Mouse (Mus musculus): ENCODE results near the gene Cacng3. TPM values are rescaled to one million over a fixed set of nuclear protein-coding genes. Genes with fewer than 3 reads are reported as not detected.

Cacng3 gene
- polyA plus RNA-seq, 1 experiment = 77.1 TPM

DNA sequence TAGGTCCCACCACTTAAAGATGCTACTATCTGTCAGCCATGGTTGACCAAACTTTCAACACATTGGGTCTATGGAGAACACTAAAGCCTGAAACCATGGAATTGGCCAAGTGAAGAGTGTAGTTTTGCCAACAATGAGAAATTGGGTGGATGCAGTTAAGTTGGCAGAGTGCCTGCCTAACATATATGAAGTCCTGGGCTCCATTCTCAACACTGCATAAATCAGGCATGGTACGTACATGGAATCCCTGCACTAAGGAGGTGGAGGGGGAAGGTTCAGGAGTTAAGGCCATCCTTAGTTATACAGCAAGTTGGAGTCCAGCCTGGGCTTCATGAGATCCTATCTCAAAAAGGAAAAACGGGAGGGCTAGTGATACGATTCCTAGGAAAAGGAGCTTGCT lies 17.8 kb upstream of the Cacng3 start:
- no peak overlapping the region for H3K4me3 ChIP-seq (ENCODE audit: insufficient read depth, low read length)
- 0 out of 2 replicates have a peak, but pooled peaks cover 2% of the 10 kb centered on the region for H3K4me1 ChIP-seq (ENCODE audit: control insufficient read depth, insufficient read depth, low read length)
- no peak overlapping the region for H3K27ac ChIP-seq (ENCODE audit: insufficient read depth, low read length)
- TF ChIP-seq CTCF (IDR thresholded peaks at IDR 0.05; ENCODE audit: extremely low read depth, insufficient read depth, low read length) (no peak), POLR2A (IDR thresholded peaks at IDR 0.05; ENCODE audit: extremely low read depth, insufficient read depth, low read length) (no peak)

DNA sequence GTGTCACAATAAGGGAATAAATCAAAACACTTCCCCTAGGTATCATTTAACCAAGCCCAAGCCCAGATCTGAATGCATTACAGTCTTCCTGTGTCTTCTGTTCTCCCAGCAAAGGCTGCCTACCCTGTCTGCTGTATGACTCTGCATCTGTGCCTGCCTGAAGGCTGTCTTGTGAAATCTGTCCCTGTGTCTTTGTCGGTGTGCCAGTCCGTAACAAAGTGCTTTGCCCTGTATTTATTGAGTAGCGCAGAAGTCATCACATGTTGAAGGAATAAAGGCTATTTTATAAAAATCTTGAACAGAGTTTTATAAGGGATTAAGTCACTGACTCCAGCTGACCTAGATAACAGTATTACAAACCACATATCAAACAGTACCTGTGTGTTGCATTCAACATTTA lies 13.6 kb upstream of the Cacng3 start:
- Histone ChIP-seq H3K27ac (ENCODE audit: insufficient read depth, low read length) (no peak overlapping the region), H3K4me3 (ENCODE audit: insufficient read depth, low read length) (no peak overlapping the region), H3K4me1 (ENCODE audit: control insufficient read depth, insufficient read depth, low read length) (no peaks in the 10 kb centered on the region)
- TF ChIP-seq CTCF (IDR thresholded peaks at IDR 0.05; ENCODE audit: extremely low read depth, insufficient read depth, low read length) (no peak), POLR2A (IDR thresholded peaks at IDR 0.05; ENCODE audit: extremely low read depth, insufficient read depth, low read length) (no peak)

DNA sequence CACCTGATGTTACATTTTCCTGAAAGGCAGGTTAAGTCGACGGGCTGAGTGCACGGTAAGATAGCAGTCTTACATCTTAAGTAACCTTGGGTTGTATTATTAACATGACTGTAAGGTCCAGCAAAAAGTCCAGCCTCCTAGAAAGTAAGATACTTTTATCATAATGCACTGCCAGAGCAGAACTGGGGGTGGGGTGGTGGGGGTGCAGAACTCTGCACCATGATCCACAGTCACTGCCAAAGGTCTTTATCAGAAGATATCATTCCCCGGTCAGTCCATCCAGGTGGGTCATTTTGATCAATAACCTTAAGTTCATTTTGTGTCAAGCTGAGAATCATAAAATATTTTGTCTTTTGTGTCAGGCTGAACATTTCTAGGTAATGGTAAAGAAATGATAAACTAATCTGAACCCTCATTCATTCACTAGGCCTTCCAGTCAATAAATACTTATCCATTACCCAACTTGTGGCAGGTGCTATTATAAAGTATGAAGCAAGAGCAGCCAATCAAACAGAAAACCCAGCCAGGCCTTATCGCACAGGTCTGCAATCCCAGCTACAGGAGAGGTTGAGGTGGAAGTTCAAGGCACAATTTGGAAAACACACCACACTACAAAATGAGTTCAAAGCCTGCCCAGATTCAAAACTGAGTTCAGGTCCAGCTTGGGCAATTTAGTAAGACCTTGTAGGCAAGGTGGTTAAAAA lies 12.7 kb upstream of the Cacng3 start:
- Histone ChIP-seq H3K27ac (ENCODE audit: insufficient read depth, low read length) (no peak overlapping the region), H3K4me3 (ENCODE audit: insufficient read depth, low read length) (no peak overlapping the region), H3K4me1 (ENCODE audit: control insufficient read depth, insufficient read depth, low read length) (no peaks in the 10 kb centered on the region)
- TF ChIP-seq CTCF (IDR thresholded peaks at IDR 0.05; ENCODE audit: extremely low read depth, insufficient read depth, low read length) = no peak

DNA sequence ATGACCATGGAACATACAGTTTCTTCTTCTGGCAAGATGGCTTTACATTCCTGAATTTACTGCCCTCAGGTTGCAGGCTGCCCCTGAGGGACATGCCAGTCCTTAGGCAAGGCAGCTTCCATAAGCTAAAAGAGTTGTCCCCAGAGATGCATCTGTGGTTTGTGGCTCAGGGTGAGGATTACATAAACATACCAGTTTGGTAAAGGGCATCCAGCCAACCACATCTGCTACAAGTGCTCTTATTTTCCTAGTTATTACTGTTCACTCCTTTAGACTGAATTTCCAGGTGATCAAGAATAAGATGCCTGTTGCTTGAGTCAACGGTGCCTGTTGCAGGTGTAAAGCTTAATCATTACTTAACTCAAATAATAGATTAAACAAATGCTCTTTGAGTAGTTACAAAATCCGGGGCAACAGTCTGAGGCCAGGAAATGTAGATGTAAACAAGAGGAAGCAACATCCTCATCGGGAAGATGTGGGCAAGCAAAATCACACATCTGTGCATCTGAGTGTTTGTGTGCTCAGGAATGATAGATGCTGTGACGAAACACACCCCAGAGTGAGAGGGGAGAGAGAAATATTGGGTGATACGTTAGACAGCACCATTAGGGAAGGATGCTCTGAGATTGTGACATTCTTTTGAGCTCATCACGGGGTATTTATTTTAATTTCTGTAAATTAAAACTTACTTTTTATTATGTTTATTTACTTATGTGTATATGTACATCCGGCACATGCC lies 4.8 kb upstream of the Cacng3 start:
- Histone ChIP-seq H3K27ac (ENCODE audit: insufficient read depth, low read length) (no peak overlapping the region), H3K4me3 (ENCODE audit: insufficient read depth, low read length) (no peak overlapping the region), H3K4me1 (ENCODE audit: control insufficient read depth, insufficient read depth, low read length) (peaks cover 1% of the 10 kb centered on the region; the same call in 1 of the 2 replicates)
- TF ChIP-seq CTCF (IDR thresholded peaks at IDR 0.05; ENCODE audit: extremely low read depth, insufficient read depth, low read length) = no peak
- no peak for TF ChIP-seq POLR2A (IDR thresholded peaks at IDR 0.05; ENCODE audit: extremely low read depth, insufficient read depth, low read length)

DNA sequence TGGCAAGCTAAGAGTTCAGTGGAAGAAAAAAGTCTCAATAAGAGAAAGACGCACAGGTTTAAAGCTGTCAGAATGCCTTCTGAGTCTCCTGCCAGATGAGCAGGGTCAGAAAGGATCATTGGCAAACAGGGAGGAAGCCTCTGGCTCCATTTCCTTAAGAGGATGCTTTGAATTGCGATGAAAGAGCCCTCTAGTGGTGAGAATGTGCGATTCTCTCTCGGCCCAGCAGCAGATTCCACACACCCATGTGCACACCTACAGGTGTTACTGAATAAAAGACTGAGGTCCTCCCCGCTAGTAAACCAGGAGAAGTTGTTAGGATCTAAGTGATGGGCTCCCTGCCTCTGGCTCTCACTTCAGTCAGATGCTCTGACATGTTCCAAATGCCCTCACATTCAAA lies 2.4 kb upstream of the Cacng3 start:
- TF ChIP-seq CTCF (IDR thresholded peaks at IDR 0.05; ENCODE audit: extremely low read depth, insufficient read depth, low read length) (peak; percentile 55; the same call in 1 of the 2 replicates), POLR2A (IDR thresholded peaks at IDR 0.05; ENCODE audit: extremely low read depth, insufficient read depth, low read length) (no peak)
- peaks cover 1% of the 10 kb centered on the region; the same call in 1 of the 2 replicates for H3K4me1 ChIP-seq (ENCODE audit: control insufficient read depth, insufficient read depth, low read length)
- no peak overlapping the region for H3K4me3 ChIP-seq (ENCODE audit: insufficient read depth, low read length)
- H3K27ac ChIP-seq (ENCODE audit: insufficient read depth, low read length) = no peak overlapping the region

DNA sequence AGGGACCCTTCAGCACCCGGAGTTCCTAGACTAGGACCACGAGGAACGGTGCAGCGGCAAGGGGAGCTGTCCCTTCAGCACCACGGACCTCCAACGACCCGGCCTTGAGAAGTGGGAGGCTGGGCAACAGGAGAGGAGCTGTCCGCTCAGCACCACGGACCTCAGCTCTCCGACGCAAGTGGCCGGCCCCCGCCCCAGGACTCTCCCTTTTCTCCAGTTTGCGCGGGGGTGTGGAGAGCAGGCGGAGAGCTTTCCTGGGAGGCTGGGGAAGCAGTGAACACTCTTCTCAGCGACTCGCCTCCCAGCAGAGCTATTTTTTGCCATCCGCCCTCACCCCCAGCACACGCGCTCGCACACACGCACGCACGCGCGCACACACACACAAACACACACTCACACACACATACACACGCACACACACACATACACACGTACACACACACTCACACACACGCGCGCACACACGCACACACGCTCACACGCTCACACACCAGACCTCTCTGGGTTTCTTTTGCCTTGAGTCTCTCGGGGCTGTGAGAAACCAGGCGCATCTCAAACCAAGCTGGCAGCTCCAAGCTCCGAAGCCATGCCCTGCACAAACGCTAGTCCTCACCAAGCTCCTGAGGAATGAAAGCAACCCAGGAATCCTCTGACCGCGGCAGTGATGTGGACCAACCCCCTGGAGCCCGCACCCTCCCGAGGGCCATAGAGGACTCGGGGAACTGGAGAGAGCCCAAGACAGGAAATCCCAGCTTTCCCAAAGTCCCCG lies 765 bp downstream of the Cacng3 start:
- peak overlapping the region; percentile 68 for H3K4me3 ChIP-seq (ENCODE audit: insufficient read depth, low read length)
- H3K4me1 ChIP-seq (ENCODE audit: control insufficient read depth, insufficient read depth, low read length) = peaks cover 1% of the 10 kb centered on the region
- TF ChIP-seq CTCF (IDR thresholded peaks at IDR 0.05; ENCODE audit: extremely low read depth, insufficient read depth, low read length) (no peak), POLR2A (IDR thresholded peaks at IDR 0.05; ENCODE audit: extremely low read depth, insufficient read depth, low read length) (0 out of 2 replicates have a peak, but pooled peaks have one; percentile 43)
- H3K27ac ChIP-seq (ENCODE audit: insufficient read depth, low read length) = peak overlapping the region; percentile 61

DNA sequence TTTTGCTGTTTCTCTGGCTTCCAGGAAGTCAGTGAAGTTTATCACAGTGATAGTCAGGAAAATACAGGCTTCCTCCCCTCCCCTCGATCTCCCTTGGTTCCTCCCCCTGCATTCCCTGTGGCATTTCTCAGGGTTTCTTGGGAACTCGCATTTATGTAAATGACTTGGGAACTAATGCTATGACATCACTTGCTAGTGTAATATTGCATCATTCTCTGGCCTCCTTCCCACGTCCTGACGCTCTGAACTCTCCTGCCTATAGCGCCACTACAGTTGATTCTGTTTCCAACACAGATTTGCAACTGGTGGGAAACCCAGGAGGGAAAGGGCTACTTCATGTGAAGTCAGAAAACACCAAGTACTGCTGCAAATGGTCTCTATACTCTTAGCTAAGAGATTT lies 2.7 kb downstream of the Cacng3 start:
- no peak for TF ChIP-seq CTCF (IDR thresholded peaks at IDR 0.05; ENCODE audit: extremely low read depth, insufficient read depth, low read length)
- TF ChIP-seq POLR2A (IDR thresholded peaks at IDR 0.05; ENCODE audit: extremely low read depth, insufficient read depth, low read length) = peak; percentile 47; the same call in 1 of the 2 replicates
- Histone ChIP-seq H3K27ac (ENCODE audit: insufficient read depth, low read length) (no peak overlapping the region), H3K4me1 (ENCODE audit: control insufficient read depth, insufficient read depth, low read length) (peaks cover 3% of the 10 kb centered on the region), H3K4me3 (ENCODE audit: insufficient read depth, low read length) (peak overlapping the region; percentile 68)

DNA sequence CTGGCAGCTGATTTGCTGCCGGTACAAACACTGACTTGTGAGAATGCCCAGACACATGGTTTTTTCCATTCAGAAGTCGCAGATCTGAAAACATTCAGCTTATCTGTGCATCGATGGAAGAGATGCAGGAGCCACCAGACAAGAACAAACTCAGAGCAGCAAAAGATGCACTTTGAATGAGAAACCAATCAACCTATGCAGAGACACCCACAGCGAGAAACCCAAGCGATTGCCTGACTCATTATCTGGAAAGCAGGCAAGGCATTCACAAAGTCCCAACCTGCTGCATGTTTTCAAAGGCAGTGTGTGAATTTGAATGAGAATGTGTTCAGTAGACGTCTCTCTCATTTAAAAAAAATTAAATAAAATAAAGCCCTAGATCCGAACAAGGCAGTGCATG lies 4.9 kb downstream of the Cacng3 start:
- Histone ChIP-seq H3K4me3 (ENCODE audit: insufficient read depth, low read length) (peak overlapping the region; percentile 6), H3K27ac (ENCODE audit: insufficient read depth, low read length) (no peak overlapping the region), H3K4me1 (ENCODE audit: control insufficient read depth, insufficient read depth, low read length) (peaks cover 6% of the 10 kb centered on the region)
- TF ChIP-seq POLR2A (IDR thresholded peaks at IDR 0.05; ENCODE audit: extremely low read depth, insufficient read depth, low read length) (no peak), CTCF (IDR thresholded peaks at IDR 0.05; ENCODE audit: extremely low read depth, insufficient read depth, low read length) (no peak)

DNA sequence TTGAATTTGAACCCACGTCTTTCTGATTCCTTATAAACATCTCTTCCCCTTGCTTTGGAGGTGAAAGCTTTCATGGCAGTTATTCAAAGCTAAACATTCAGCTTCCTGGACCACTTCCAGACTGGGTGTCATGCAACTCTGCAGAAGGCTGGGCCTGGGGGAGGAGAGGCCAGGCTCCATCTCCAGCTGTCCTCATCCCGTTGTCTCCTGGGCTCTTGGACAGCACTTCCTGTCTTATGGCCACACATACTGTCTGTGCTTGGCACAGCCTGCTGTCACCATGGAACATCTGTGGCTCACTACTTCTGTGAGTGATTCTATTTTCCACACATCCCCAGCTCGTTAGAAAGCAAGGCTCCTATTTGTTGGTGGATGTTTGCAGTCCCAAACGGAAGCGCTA lies 31.5 kb downstream of the Cacng3 start:
- TF ChIP-seq POLR2A (IDR thresholded peaks at IDR 0.05; ENCODE audit: extremely low read depth, insufficient read depth, low read length) (no peak), CTCF (IDR thresholded peaks at IDR 0.05; ENCODE audit: extremely low read depth, insufficient read depth, low read length) (no peak)
- Histone ChIP-seq H3K27ac (ENCODE audit: insufficient read depth, low read length) (peak overlapping the region; percentile 28; the same call in 1 of the 2 replicates), H3K4me3 (ENCODE audit: insufficient read depth, low read length) (no peak overlapping the region), H3K4me1 (ENCODE audit: control insufficient read depth, insufficient read depth, low read length) (peaks cover 14% of the 10 kb centered on the region)

Data from cortical plate, adult 2 months (tissue).